Mouse (Mus musculus) cerebral cortex, adult 2 months (tissue): ENCODE results near the gene Tmem106c.

Experiments
- WGBS: fragments of 180-500 bp; shearing (Covaris S2); methylation state at CpG from one replicate; pipeline ENCODE4 v1.1.7; 2018; 5-methylcytosine and 5-hydroxymethylcytosine counted together

Tmem106c gene

DNA sequence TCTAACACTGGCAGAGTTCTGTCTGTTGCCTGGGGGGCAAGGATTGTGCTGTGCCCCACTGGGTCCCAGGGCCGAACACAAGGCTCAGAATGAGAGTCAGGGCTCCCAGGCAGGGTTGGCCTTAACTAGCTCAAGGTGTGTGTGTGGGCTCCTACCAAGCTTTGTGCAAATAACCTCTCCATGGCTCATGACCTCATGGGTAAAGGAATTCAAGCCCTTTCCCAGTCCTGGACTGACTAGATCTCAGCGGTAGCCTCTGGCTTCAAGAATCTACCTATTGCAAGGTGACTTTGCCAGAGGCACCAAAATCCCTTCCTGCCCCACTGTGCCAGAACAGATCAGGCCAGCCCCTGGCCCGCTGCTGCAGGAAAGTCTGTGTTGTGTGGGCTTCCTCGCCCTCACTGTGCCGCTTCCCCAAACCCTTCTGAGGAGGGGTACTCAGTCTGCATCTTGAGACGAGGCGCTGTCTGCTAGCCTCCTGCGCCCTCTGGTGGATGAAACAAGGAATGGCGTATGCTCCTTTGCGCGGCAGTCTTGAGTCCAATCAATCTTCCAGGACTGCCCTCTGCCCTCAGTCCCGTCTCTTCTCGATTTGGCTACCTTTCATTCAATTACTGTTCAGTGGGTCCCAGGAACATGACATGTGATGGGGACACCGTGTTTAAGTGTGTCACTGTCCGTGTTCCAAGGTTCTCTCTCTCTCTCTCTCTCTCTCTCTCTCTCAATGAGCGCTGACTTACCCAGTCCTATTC is 11.7 kb upstream of the Tmem106c start:
- 13% methylated on average over 16 of the region's 16 CpGs for WGBS

DNA sequence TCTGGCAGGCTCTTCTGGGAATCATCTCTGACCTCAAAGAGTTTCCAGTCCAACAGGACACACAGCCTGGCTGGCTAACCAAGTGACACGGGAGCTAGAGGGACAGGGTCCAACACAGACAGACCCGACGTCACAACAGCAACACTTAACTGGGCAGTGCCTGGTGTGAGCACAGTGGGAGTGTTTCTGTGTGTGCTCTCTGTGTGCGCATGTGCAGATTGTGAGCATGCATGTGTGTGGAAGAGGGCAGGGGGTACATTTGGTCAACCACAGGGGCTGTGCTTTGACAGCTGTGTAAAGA is 11.2 kb upstream of the Tmem106c start:
- 52% methylated on average over 4 of the region's 4 CpGs for WGBS

DNA sequence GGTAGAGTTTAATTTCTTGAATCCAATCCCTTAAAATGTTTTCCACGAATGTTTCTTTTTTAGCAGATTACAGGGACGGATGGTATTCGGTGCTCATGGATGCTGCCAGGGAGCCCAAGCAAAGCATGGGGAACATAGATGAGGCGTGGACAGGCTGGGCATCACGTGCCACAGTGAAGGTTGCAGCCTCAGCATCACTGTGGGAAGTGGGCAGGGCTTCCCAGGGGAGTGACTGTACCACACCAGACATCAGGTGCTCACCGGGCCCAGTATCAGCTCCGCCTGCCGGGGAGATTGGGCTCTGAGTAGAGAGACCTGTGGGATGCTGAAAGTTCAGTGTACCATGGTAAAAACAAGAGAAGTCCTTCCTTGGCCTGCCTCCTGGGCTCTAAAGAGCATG is 9.3 kb upstream of the Tmem106c start:
- WGBS, result 85% methylated on average over 8 of the region's 8 CpGs

DNA sequence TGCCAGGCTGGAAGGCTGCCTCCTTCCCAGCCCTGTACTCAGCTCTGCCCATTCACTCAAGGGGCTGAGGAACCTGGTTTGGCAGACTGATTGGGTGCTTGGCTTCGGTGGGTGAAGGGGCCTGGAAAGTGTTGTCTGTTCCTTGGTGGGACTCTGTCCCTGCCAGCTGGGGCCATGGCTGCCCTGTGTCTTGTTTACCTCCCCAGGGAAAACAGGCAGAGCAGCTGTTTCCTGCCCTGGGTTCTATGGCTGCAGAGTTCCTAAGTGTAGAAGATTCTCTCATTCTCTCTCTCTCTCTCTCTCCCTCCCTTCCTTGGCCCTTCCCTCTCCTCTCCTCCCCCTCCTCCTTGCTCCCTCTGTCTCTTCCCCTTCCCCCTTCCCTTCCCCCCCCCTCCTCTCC is 8.7 kb upstream of the Tmem106c start:
- 60% methylated on average over 1 of the region's 1 CpGs for WGBS

DNA sequence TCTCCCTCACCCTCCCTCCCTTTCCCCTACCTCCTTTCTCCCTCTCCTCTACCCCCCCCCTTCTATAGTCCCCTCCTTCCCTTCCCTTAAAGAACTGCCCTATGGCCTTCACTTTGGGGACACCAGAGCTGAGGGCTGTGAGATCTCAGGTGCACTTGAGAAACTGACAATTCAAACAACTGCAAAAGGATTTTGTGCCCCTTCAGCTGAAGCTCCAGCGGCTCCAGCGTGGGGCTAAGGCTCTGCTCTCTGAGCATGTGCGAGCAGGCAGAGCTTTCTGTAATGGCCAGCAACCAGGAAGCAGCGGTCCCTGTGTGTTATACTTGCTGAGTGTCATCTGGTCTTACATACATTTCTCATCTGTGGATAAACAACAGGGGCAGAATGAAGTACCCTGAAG is 8.3 kb upstream of the Tmem106c start:
- WGBS, result 46% methylated on average over 4 of the region's 4 CpGs

DNA sequence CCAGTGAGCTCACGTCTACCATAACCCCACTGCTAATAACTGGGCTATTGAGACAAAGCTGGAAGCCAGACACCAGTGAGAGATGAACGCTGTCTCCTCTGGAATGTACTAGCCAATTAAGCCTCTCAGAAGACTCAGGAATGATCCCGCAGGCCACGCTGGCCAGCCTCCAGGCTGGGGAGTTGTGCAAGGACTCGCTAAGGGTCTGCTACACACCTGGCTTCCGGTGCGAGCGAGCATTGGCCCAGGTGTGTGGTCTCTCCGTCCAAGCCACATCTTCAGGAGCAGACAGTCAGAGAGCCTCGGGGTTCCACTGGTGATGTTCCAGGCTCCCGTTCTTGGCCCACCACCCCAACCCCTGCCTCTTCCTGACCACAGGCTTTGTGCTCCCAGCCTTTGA is 7.6 kb upstream of the Tmem106c start:
- 74% methylated on average over 11 of the region's 11 CpGs for WGBS

DNA sequence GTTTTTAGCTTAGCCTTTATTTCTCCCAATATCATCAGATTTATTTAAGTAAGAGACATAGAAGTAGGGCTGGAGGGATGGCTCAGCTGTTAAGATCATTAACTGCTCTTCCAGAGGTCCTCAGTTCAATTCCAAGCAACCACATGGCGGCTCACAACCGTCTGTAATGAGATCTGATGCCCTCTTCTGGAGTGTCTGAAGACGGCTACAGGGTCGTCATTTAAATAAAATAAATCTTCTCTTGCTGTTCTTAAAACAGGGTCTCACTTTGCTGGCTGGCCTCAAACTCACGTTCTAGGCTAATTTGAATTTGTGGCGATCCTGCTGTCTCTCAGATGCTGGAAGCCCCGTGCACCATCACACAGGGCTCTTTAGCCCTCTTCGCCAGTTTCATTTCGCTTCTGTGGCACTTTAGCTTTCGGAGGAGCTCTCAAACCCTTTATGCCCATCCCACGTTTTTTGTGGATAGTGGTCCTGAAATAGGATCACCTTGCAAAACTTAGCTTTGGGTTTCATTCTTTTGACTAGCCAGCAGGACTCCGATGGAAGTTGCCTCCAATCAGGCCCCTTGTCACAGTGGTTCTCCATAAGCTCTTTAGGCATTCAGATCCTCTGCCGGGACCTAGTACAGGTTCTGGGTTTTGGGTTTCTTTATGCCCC is 541 bp upstream of the Tmem106c start:
- WGBS, result 3% methylated on average over 13 of the region's 13 CpGs

DNA sequence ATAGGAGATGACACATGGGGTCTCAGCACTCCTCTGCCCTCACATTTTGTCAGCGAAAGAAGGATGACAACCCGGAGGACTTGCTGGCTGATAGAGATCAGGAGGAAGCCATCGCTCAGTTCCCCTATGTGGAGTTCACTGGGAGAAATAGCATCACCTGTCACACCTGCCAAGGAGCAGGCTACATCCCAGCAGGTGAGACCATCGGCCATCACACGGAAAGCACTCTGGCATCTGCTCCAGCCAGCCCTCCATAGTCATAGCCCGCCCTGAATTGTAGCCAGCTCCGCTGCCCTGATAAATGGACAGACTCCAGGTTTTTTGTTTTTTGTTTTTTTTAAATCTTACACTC is 812 bp downstream of the Tmem106c start:
- WGBS, result 20% methylated on average over 7 of the region's 7 CpGs

DNA sequence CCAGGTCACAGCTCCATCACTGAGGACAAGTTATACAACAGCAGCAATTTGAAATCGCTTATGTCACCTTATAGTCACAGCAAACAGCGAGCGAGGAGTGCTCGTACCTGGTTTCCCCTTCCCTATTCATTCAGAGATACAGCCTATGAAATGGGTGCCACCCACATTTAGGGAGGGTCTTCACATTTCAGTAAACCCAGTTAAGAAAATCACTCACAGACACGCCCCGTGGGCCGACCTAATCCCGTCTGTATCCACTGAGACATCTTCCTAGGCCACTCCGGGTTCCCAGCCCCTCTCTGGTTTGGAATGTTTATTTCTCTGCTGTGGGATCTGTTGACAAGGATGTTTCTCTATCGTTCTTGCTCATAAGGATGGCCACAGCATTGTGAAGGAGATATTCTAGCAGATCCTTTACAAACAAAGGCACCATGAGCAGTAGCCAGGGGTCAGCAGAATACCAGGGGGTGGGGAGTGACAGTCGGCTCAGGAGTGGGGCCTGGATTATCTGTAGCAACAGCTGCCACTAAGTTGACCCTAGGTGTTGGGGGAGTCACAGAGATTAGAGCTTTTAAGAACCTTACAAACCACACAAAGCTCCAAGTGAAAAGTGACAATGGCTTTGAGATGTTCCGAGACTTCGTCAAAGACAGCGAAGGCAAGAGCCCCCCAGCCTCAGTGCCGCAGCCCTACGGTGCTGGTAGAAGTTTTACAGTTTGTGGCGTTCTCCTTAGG is 1.5 kb downstream of the Tmem106c start:
- WGBS, result 71% methylated on average over 17 of the region's 17 CpGs

DNA sequence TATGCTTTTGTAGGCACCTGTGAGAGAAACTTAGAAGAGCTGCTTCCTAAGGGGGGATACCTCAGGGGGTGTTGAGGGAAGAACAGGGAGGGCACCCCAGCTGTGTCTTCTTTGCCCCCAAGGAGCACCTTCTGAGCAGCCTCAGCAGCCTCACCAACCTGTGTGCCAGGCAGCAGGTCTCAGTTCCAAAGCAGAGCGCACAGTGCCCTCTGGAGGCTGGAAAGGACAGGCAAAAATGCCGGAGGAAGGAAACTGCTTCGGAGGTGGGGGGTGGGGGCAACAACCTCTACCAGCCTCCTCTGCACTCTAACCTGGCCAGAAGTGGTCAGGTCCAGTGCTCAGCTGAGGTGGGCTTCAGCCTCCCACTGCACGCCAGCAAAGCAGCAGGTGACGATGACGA is 6.3 kb downstream of the Tmem106c start:
- WGBS, result 47% methylated on average over 6 of the region's 6 CpGs

DNA sequence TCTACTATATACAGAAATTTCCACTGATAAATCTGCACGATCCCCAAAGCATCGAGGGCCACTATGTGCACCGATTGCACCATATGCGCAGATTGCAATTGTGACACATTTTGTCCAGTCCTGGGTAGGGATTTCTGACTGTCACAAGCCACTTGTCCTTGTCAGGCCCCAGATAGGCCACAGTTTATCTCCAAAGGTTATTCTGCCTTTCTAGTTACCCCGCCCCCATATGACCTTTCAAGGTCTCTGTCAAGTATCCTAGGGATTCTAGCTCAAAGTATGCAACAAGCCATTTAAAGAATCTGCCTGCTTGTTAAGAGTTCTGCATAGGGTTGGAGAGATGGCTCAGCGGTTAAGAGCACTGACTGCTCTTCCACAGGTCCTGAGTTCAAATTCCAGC is 8.6 kb downstream of the Tmem106c start:
- 94% methylated on average over 6 of the region's 6 CpGs for WGBS

DNA sequence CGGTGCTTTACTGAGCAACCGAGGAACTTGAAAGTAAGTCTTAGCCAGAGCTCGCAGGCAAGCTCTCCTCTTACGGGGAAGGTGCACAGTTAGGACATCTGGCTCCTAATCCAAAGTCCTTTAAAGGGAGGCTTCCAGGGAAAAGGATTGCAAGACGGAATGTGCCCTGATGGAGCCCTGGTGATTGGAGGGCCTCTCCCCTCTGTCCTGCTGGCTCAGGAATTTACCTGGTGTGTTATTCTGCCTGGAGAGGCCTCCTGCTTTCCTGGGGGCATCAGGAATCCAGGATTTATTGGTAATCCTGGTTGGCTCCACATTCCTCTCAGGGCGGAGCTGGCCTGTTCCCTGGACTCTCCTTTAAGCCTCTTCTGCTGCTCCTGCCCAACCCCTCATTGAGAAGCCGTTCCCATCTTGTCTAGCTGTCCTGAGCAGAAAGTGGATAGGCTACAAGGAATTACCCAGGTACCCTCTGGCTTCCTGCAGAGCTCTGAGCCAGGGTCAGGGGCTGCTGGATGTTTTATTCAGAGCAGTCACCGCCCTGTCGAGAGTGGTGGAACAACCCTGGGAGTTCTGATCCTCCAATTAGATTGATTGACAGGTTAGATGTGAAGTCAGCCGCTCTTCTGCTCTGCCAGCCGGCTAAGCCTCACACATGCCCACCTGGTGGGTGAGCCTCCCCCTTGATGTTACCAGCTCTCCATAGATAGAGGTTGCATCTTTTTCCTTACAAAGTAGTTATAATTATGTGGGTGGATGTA is 9.4 kb downstream of the Tmem106c start:
- 68% methylated on average over 11 of the region's 11 CpGs for WGBS

DNA sequence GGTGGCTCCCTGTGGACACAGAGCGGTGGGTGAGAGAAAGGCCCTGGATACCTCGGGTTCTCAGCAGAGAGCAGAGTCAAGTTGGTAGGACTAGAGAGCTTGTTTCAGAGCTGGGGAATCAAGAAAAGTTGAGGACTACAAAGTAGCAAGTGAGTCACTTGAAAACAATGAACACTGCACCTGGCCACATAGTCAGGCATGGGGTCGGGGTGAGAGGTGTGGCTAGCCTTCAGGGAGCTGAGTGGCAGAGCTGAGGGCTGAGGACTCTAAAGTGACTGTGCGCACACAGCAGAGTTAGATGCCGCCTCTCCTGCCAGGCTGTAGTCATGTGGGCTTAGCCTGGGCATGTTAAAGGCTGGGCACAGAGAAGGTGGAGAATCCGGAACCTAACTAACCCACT is 17.6 kb downstream of the Tmem106c start:
- WGBS, result 90% methylated on average over 6 of the region's 6 CpGs

DNA sequence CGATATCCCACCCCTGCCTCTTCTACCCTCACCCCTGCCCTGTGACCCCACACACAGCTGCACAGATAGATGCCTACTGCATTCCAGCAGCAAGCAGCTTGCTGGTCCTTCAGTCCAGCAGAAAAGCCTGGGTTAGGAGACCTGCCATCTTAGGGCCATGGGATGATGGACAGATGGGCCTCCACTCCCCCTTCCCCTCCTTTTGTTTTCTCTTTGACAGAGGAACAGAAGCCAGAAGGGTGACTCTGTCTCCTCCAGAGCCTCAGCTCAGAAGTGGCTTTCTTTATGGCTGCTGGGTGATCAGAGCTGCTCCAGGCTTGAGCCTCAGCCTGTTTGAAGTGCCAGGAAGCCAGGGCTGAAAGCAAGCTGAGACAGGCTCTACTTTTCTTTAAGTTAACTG is 25.5 kb downstream of the Tmem106c start:
- 85% methylated on average over 1 of the region's 1 CpGs for WGBS

DNA sequence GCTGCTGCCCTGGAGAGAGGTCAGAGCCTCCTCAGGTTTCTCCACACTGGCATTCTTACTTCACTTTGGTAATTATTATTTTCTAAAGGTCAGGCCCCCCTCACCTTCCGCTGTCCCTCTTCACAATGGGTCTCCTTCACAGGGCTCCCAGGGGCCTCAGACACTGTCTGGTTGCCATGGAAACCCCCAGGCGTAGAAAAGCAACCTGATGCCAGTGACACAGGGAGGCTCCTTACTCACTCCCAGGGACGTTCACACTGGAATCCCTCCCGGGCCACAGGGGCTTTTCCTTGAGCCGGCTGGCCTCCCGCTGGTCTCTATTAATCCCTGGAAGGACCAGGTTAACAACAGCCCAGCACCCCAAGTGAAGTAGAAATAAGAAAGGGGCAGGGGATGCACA is 26.1 kb downstream of the Tmem106c start:
- WGBS, result 11% methylated on average over 6 of the region's 6 CpGs

DNA sequence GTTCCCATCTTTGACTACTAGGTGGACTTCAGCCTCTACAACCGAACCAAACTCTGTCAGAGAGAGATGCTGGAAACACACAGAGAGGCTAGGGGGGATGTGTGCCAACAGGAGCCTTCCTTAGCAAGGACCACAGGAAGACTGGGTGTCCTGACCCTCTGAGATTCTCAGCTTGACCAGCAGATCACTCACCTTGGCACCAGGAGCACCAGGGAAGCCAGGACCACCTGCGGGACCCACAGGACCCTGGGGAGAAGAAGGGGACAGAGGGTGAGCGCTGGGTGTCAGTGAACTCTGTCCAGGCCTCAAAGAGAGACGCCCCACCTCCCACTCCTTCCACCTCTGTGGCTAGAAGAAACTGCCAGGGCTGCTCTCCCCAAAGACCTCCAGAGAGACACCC is 26.7 kb downstream of the Tmem106c start:
- WGBS, result 58% methylated on average over 4 of the region's 4 CpGs

DNA sequence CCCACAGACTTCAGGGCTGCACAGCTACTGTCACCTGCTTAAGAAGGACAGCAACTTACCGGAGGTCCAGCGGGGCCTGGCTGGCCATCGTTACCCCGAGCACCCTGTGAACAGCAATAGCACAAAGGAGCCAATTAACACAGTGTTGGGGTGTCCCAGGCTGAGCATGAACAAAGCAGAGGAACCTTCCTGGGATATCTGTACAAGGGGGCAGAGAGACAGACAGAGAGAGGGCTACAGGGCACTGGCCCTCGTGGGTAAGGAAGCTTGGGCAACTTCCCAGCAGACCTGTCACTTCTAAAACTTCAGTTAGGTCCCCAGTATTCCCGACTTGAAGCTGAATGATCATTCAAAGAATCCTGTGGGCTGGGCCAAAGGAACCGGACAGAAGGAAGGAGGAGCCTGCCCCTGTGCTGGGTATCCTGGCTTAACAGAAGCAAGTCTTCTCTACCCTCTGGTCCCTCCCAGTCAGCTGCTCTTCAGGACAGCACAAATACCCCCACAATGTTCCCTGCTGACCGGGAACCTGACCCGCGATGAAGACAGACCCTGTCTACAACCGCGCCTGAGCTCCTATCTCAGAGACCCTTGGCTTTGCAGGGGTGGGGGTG is 27.4 kb downstream of the Tmem106c start:
- WGBS, result 64% methylated on average over 12 of the region's 12 CpGs

DNA sequence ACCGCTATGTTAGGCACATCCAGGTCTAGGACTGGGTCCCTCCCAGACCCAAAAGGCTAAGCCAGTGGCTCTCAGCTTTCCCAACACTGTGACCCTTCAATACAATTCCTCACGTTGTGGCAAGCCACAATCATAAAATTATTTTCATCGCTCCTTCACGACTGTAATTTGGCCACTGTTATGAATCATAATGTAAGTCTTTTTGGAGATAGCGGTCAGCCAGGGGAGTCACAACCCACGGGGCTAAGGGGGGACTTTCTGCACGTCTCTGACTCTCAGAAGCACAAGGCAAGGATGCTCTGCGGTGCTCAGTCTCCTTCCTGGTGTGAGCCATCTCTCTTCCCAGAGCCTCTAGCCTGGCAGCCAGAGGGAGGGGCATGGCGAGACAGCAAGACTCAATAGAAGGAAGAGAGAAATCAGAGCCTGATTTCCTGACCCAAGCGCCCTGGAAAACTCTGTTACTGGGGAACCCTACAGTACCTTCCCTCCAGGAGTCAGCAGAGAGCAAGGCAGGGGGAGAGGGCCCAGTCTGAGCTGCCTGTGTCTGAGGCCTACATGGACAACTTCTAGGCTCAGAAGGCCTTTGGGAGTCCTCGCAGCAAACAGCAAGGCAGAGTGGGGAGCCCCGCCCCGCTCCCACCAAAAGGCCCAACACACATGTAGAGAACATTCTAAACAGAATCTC is 28.2 kb downstream of the Tmem106c start:
- WGBS, result 67% methylated on average over 13 of the region's 13 CpGs

DNA sequence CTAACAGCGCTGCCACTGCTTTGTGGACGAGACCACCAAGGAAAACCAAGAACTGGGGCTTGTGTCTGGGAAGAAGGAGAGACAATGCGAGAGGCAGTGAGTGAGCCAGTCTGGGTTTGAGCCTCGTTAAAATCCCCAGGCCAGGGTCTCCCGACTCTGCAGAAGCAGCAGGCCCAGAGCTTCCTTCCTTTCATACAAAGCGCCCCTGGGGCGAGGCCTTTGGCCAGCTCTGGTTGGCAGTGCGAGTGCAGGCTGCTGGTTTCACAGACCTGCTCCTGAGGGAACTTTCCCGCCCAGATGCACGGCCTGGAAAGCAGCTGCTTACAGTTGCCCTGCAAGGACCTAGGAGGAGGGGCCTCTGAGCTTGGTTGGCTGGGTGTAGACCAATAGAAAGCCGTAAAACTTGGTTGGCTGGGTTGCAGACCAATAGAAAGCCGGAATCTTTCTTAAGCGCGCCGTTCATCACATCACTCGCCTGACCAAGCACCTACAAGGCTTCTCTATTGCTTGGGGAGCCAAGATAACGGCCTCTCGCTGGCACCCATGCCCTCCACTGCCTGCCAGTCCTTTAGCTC is 28.8 kb downstream of the Tmem106c start:
- WGBS, result 23% methylated on average over 18 of the region's 18 CpGs

DNA sequence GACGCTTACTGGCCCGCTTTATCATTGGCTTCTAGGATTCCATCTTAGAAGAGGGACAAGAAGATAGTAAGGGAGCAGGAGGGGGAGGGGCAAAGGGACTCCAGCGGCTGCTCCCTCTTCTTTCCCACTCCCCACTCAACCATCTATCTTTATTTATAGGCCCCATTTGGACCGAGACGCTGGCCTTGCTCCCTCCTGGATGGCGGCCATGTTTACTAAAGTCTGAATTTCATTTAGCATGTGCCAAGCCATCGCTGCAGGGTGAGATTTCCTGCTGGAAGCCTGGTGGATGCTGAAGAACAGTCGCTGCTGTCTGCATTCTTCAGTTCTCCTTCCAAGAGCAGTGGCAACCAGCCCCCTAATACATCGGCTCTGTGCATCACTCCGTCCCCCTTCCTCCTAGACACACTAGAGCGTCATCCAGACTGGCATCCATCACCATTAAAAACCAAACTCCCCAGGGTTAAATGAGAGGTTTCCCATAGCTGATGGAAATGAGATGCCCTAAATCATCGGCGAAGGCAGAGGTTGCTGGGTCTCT is 32.8 kb downstream of the Tmem106c start:
- WGBS, result 29% methylated on average over 13 of the region's 13 CpGs

DNA sequence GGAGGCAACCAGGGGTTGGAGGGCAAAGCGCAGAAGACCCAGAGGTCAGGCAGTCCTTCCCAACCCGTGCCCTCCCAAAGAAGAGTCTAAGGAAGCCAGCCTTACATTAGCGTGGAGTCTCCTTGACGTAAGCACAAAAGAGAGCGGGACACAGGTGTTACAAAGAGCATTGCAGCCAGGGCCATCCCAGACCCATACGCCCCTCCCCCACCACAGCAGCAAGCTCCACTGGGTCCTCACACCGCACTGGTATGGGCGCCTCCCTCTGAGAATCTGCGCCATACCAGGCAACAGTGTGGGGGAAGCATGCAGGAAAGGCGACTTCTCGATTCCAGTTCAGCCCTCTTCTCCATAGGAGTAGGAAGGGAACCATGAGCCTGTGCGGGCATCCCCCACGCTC is 35.5 kb downstream of the Tmem106c start:
- 64% methylated on average over 13 of the region's 13 CpGs for WGBS
